Mouse (Mus musculus) c-Kit-negative CD71-positive TER-119-positive erythroid progenitor cells, embryonic 14.5 days (primary cell): Measurements from ENCODE around the gene Tjap1.
A peak's percentile ranks its signal among the peaks of the same experiment; 100 is the strongest.

Experiments used
- DNase-seq: peaks from one replicate; pipeline ENCODE4 v3.0.0-alpha.2; 2013; ENCODE audit warnings: low read depth, low spot score

The Tjap1 gene

DNA sequence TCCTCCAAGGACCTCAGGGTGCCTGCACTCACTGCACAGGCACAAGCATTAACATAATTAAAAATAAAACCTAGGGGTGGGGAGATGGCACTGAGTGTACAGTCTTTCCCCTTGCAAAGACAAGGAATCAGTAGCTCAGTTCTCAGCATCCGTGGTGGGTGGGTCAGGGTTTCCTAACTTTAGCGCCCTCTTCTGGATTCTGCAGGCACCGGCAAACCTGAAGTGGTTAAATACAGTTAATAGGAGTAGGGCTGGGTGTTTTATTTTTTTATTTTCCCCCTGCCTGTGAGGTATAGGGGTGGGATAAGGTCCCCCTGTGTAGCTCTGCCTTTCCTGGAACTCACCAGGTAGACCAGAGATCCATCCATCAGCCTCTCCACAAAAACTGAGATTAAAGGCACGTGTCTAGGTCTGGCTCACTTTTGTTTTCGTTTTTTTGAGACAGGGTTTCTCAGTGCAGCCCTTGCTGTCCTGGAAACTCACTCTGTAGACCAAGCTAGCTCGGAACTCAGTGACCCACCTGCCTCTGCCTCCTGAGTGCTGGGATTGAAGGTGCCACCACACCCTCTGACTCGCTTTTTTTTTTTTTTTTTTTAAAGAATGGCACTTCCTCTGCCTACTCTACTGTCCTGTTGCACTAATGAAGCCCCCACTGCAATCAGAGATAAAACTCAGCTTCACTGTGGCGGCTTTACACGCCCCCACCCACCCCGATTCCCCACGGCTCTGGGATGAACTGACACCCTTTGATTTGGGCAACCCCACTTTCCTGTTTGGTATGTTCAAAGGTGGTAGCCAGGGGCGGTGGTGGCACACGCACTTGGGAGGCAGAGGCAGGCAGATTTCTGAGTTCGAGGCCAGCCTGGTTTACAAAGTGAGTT is 30.0 kb downstream of the Tjap1 start:
- DNase-seq, result no peak

DNA sequence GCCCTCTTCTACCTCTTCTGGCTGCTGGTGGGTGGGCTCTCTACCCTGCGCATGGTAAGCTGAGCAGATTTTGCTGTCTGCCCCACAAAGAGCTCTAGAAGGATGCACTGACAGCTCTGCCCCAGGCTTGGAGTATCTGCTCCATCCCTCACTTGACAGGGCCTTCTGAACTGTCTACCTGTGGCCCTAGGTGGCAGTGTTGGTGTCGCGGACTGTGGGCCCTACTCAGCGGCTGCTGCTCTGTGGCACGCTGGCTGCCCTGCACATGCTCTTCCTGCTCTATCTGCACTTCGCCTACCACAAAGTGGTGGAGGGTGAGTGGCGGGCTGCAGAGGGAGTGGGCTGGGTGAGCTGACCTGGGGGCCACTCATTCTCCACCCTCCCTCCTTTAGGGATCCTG is 31.7 kb downstream of the Tjap1 start:
- DNase-seq, result no peak

DNA sequence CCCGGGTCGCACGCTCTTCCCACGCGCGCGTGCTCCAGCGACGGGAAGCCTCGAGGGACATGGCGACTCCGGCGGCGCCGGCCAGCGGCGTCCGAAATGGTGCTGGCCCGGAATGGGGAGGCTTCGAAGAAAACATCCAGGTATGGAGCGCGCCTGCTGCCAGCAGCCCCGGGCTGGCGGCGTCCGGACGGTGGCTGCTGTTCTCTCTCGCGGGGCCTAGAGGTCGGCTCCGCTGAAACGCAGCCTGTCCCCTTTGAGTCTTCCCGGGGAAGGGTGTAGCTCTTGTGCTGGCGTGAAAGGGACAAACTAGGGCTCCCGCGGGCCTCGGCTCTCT is 34.7 kb downstream of the Tjap1 start:
- no peak for DNase-seq

DNA sequence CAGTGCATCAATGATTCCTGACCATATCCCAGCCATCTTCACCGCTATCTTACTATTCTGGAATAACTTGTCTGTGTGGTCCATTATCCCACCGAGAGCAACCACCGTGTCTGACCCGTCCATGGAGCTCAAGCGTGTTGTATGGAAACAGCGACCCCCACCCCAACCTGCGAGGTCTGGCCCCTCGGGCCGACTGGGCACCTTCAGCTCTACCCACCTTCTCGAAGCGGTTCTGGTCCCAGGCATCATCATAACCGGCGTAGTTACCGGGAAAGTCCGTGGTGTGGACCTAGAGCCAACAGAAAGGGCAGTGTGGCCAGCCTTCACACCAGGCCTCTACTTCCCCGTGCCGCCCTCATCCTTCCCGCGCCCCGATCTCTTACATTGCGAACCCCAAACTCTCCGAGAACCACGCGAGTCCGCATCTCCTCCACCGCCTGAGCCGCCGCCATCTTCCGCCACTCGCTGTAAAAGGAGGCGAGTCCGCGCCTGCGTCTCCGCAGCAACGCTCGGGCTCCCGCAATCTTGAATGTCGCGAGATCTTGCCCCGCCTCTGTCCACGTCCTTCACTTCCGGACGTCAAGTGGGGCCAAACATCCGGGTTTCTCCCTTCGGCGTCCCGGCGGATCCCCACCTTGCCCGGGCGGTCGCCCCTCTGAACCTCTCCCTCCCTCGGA is 35.2 kb downstream of the Tjap1 start, which contains the start of the genes Polr1c and Yipf3:
Gene Polr1c, minus strand, starts transcription at position 543 of the 677 bp plus-strand sequence.
Gene Yipf3, plus strand, starts transcription at position 569 of the 677 bp plus-strand sequence.
- peak; percentile 80 for DNase-seq

DNA sequence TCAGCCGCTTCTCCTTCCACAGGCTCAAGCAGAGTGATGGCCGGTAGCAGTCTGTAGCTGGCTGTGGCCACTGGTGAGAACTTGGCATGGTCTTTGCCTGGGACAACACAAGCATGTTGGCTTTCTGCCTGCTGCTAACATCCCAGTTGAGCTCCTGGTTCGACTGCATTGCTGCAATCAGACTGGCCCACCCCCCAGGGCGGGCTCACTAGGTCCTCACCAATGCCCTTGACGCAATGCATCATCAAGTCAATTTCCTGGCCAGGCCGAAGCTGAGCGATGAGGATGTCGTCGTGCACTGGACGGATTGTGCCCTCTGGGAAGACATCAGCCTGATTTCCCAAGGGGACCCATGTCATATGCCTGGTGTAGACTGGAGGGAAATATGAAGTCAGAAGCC is 38.2 kb downstream of the Tjap1 start:
- DNase-seq, result no peak

DNA sequence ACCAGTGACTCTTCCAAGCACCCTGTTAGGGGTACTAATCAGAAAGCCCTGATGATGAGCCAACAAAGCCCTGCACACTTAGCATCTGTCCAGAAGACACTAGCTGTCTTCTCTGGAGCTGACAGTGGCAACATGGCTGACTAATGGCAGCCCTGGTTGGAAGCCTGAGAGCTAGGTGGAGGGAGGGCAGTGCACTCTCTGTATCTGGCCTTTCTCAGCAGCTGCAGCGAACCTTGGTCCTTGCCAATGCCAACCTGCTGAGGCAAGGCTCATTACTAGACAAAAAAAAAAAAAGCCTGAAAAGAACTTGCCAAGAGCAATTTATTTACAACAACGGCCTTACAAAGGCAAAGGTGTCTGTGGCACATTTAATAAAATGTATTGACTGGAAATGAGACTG is 39.2 kb downstream of the Tjap1 start:
- no peak for DNase-seq

GRCm38 (mm10) chr17:46242993-46243392 is 39.8 kb downstream of the Tjap1 start:
- no peak for DNase-seq

GRCm38 (mm10) chr17:46242274-46242673 is 40.6 kb downstream of the Tjap1 start:
- no peak for DNase-seq

- DNase-seq, result no peak
Observed at GRCm38 (mm10) chr17:46241471-46241870, 41.4 kb downstream of the Tjap1 start.

- DNase-seq, result no peak
Observed at GRCm38 (mm10) chr17:46239516-46240114, 43.2 kb downstream of the Tjap1 start.

GRCm38 (mm10) chr17:46237480-46237879 is 45.3 kb downstream of the Tjap1 start:
- DNase-seq, result no peak

DNA sequence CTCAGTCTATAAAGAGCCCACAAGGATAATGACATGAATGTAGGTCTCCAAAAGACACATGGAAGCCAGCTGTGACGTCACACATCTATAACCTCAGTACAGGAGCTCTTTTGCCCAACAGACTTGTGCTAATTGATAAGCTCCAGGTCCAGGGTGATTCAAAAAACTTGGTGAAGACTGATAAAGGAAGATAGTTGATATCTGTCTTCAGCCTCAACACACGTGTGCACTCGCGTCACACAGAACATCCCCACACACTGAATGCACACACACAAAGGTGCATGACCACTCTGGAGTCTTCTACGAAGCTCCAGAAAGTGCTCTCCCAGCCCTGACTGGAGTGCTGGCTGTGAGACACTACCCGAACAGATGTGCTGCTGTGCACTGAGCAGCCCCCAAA is 45.7 kb downstream of the Tjap1 start:
- DNase-seq, result no peak

DNA sequence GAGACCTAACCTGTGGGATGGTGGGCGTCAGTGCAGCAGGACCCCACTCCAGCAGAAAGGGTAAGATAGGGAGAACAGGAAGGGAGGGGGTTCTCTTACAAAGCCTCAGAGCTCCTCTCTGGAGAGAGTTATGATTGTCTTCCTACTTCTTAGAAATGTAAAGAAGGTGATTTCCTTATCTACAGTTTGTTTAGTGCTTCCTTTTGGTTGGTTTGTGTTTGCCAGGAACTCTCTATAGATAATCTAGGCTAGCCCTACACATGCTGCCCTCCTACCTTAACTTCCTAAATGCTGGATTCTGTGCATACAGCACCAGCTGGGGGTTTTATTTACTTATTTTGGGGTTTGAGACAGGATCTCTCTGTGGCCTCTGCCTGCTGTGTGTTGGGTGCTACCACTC is 46.8 kb downstream of the Tjap1 start:
- no peak for DNase-seq

DNA sequence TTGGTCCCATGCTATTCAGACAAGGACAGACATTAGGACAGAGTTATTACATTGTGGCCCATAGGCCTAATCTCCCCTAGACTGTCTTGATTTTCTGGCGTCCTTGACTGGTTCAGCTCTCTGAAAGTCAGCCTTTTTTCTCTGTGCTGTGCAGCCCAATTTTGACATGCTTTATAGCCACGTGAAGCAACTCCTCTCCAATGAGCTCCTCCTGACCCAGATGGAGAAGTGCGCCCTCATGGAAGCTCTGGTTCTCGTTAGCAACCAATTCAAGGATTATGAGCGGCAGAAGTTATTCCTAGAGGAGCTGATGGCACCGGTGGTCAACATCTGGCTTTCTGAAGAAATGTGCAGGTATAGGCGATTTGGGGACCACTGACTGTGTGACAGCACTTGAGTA is 55.2 kb downstream of the Tjap1 start:
- no peak for DNase-seq

GRCm38 (mm10) chr17:46221601-46222000 is 61.2 kb downstream of the Tjap1 start:
- no peak for DNase-seq

DNA sequence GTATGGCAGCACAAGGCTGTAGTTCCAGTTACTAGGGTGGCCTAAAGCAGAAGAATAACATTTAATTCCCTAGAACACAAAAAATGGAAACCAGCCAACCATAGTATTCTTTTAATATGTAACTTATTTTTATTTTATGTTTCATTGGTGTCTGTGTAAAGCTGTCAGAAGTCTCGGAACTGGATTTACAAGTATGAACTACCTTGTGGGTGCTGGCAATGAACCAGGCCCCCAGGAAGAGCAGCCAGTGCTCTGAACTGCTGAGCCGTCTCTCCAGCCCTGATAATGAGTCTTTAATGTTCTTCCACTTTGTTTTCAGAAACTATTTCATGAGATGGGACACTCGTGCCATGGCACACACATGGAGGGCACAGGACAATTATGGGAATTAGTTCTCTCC is 72.3 kb downstream of the Tjap1 start:
- DNase-seq, result no peak
